Mouse (Mus musculus) embryonic fibroblast, embryonic 13.5 days (primary cell): ENCODE results near the gene Prmt1.

Experiments
- CTCF ChIP-seq: IDR thresholded peaks from 2 replicates; pipeline ENCODE4 v1.5.1; 2011; ENCODE audit warnings: mild to moderate bottlenecking, control low read depth, low read length, moderate library complexity, borderline replicate concordance; ENCODE audit not compliant: insufficient read depth
- POLR2A ChIP-seq: IDR thresholded peaks from 2 replicates; pipeline ENCODE4 v1.6.1; 2011; ENCODE audit warnings: low read depth, mild to moderate bottlenecking, control low read depth, low read length, moderate library complexity

DNA sequence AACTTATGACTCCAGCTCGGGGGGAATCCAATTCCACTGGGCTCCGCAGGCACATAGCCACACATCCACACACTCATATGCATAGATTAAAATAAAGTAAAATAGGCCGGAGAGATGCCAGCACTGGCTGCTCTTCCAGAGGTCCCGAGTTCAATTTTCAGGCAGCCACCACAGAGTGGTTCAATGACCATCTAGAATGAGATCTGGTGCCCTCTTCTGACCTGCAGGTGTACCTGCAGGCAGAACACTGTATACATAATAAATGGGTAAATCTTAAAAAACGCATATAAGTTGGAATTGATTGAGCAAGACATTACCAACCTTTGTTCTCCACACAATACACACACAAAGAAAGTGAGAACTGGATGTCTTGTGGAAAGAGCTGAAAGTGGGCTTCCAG is 30.7 kb downstream of the Prmt1 start:
- no peak for TF ChIP-seq CTCF
- no peak for TF ChIP-seq POLR2A
